In genomic region chr10:121873063-121873489, GRCm38 (mm10) we compare ENCODE assay signal across 11 mouse cellular contexts.
DNase-seq lines count a peak whose midpoint lies in the region; ATAC-seq and TF ChIP-seq lines count a peak whose summit lies in the region.
"Had no signal": no experiment of that assay in that cellular context is flagged by ENCODE, and none has a peak within 500 bp of the region (broad histone marks: within the 10 kb centered on the region; RNA-seq: fewer than 3 reads in every experiment).

No protein-coding gene starts in this region.

- H3K36me3 ChIP-seq in heart, embryonic 11.5 days (ENCODE audit: control insufficient read depth, insufficient read depth, low read length), result peaks cover 7% of the 10 kb centered on the region
- H3K36me3 ChIP-seq in embryonic facial prominence, embryonic 10.5 days (replicated peaks), result peaks cover 18% of the 10 kb centered on the region
- 0 out of 2 replicates have a peak, but pooled peaks cover 4% of the 10 kb centered on the region for H3K36me3 ChIP-seq in intestine, postnatal 0 days (ENCODE audit: control insufficient read depth, insufficient read depth)

- H3K4me2 ChIP-seq in heart, embryonic 11.5 days, result no peak overlapping the region
- peak overlapping the region; percentile 38; the same call in 1 of the 2 replicates for H3K4me2 ChIP-seq in intestine, postnatal 0 days (replicated peaks; ENCODE audit: low read depth)
- H3K4me2 ChIP-seq: midbrain, embryonic 12.5 days had no signal

- no peak for DNase-seq in heart, postnatal 4 days
- DNase-seq in embryonic facial prominence, embryonic 10.5 days (ENCODE audit: low spot score), result peak; percentile 53
- DNase-seq in mesoderm, embryonic 11.5 days (ENCODE audit: low read depth, low spot score), result peak; percentile 43
- DNase-seq in thymus, postnatal 25 days, result no peak
- no peak for DNase-seq in gastrocnemius, postnatal 36 days
- no peak for DNase-seq in layer of hippocampus, postnatal 36 days
- DNase-seq: cerebellum, adult 2 months had no signal

- peak overlapping the region; percentile 35; the same call in 1 of the 2 replicates for H3K27ac ChIP-seq in heart, embryonic 11.5 days (ENCODE audit: low read depth, low read length)
- peak overlapping the region; percentile 48 for H3K27ac ChIP-seq in embryonic facial prominence, embryonic 10.5 days (replicated peaks)
- H3K27ac ChIP-seq in intestine, postnatal 0 days (ENCODE audit: low read depth, low read length), result no peak overlapping the region
- H3K27ac ChIP-seq: liver, embryonic 14.5 days; midbrain, embryonic 12.5 days had no signal

- WGBS in heart, embryonic 11.5 days (ENCODE audit: insufficient replicate concordance), result 46% methylated on average over 4 of the region's 4 CpGs
- WGBS in embryonic facial prominence, embryonic 10.5 days, result 42% methylated on average over 4 of the region's 4 CpGs
- WGBS in intestine, postnatal 0 days, result 16% methylated on average over 4 of the region's 4 CpGs

- peaks cover 11% of the 10 kb centered on the region for H3K4me1 ChIP-seq in heart, embryonic 11.5 days (ENCODE audit: control insufficient read depth, insufficient read depth, low read length)
- H3K4me1 ChIP-seq in embryonic facial prominence, embryonic 10.5 days, result peaks cover 21% of the 10 kb centered on the region
- H3K4me1 ChIP-seq in intestine, postnatal 0 days (replicated peaks; ENCODE audit: control insufficient read depth, insufficient read depth, low read length), result 0 out of 2 replicates have a peak, but pooled peaks cover 3% of the 10 kb centered on the region

- TF ChIP-seq CTCF in intestine, postnatal 0 days (IDR thresholded peaks at IDR 0.05; ENCODE audit: low read depth), result no peak

- no peak; the same call in 1 of the 2 replicates for ATAC-seq in heart, embryonic 11.5 days (replicated peaks; ENCODE audit: insufficient number of reproducible peaks, low FRiP score, low TSS enrichment)
- peak; percentile 89 for ATAC-seq in intestine, postnatal 0 days

- no peaks in the 10 kb centered on the region for H3K27me3 ChIP-seq in heart, embryonic 11.5 days (ENCODE audit: control insufficient read depth, insufficient read depth, low read length)
- H3K27me3 ChIP-seq in embryonic facial prominence, embryonic 10.5 days (replicated peaks; ENCODE audit: low read depth, poor library complexity, severe bottlenecking), result no peaks in the 10 kb centered on the region
- H3K27me3 ChIP-seq in intestine, postnatal 0 days (replicated peaks; ENCODE audit: control insufficient read depth, insufficient read depth, low read length), result no peaks in the 10 kb centered on the region
- H3K27me3 ChIP-seq: midbrain, embryonic 12.5 days had no signal

- H3K9me3 ChIP-seq in heart, embryonic 11.5 days (replicated peaks; ENCODE audit: control insufficient read depth, low read length), result no peaks in the 10 kb centered on the region; the same call in 1 of the 2 replicates
- H3K9me3 ChIP-seq in embryonic facial prominence, embryonic 10.5 days, result 0 out of 2 replicates have a peak, but pooled peaks cover 2% of the 10 kb centered on the region
- no peaks in the 10 kb centered on the region for H3K9me3 ChIP-seq in intestine, postnatal 0 days (ENCODE audit: control insufficient read depth)

- H3K9ac ChIP-seq in heart, embryonic 11.5 days (ENCODE audit: low read depth, low read length), result no peak overlapping the region
- no peak overlapping the region for H3K9ac ChIP-seq in intestine, postnatal 0 days (ENCODE audit: low read depth, low read length)
- H3K9ac ChIP-seq: liver, embryonic 14.5 days; midbrain, embryonic 12.5 days had no signal

- no peak overlapping the region for H3K4me3 ChIP-seq in heart, embryonic 11.5 days (ENCODE audit: low read depth, low read length)
- H3K4me3 ChIP-seq in embryonic facial prominence, embryonic 10.5 days, result no peak overlapping the region
- H3K4me3 ChIP-seq in intestine, postnatal 0 days (ENCODE audit: low read depth, low read length), result no peak overlapping the region
- H3K4me3 ChIP-seq: midbrain, embryonic 12.5 days had no signal

- intact Hi-C loops in gastrocnemius, postnatal 36 days (cut with DNase I), result no loop called here

Comparison
In these comparisons a context has a peak if more than half of its experiments do, and no peak if none do; other contexts are left out.
1. DNase-seq: peak in embryonic facial prominence, embryonic 10.5 days (single experiment) and mesoderm, embryonic 11.5 days (single experiment); none in heart, postnatal 4 days (single experiment), thymus, postnatal 25 days (single experiment), gastrocnemius, postnatal 36 days (0 of 2) and layer of hippocampus, postnatal 36 days (0 of 2).